Mouse (Mus musculus) small intestine, adult 2 months (tissue): ENCODE data around the gene Slc9a3. TPM values are rescaled to one million over a fixed set of nuclear protein-coding genes. Genes with fewer than 3 reads are reported as not detected.
A peak's percentile ranks its signal among the peaks of the same experiment; 100 is the strongest.

ENCODE experiments used
- H3K27ac ChIP-seq: fragments of 200-500 bp; 2 replicates; pipeline ENCODE4 v1.5.1; 2012; ENCODE audit warnings: low read depth, low read length, control low read depth, inconsistent platforms; ENCODE audit not compliant: insufficient read depth
- H3K27me3 ChIP-seq: fragments of 200-500 bp; 2 replicates; pipeline ENCODE4 v1.6.1; 2012; ENCODE audit warnings: mild to moderate bottlenecking, moderate library complexity, low read length, inconsistent platforms; ENCODE audit not compliant: control insufficient read depth, insufficient read depth
- H3K36me3 ChIP-seq: fragments of 200-500 bp; 2 replicates; pipeline ENCODE4 v1.6.1; 2012; ENCODE audit warnings: mild to moderate bottlenecking, low read length, control low read depth, inconsistent platforms; ENCODE audit not compliant: control insufficient read depth, insufficient read depth
- H3K4me1 ChIP-seq: fragments of 200-500 bp; 2 replicates; pipeline ENCODE4 v1.6.1; 2012; ENCODE audit warnings: low read length, inconsistent platforms, mixed read lengths; ENCODE audit not compliant: control insufficient read depth, insufficient read depth, insufficient read length
- H3K4me3 ChIP-seq: fragments of 200-500 bp; 2 replicates; pipeline ENCODE4 v1.5.1; 2012; ENCODE audit warnings: low read depth, mild to moderate bottlenecking, control low read depth, inconsistent platforms, low read length, moderate library complexity
- CTCF ChIP-seq: fragments of 200-500 bp; IDR thresholded peaks from 2 replicates; pipeline ENCODE4 v1.5.1; 2012; ENCODE audit warnings: low read depth, mild to moderate bottlenecking, control low read depth, inconsistent platforms, low read length, moderate library complexity, mixed read lengths; ENCODE audit not compliant: insufficient replicate concordance, insufficient read length; ENCODE audit errors: extremely low read depth
- POLR2A ChIP-seq: fragments of 200-500 bp; IDR thresholded peaks from 2 replicates; pipeline ENCODE4 v1.6.1; 2012; ENCODE audit warnings: low read depth, mild to moderate bottlenecking, control low read depth, inconsistent platforms, low read length, moderate library complexity
- WGBS: fragments of 180-500 bp; shearing (Covaris S2); methylation state at CpG from one replicate; pipeline ENCODE4 v1.1.7; 2018; 5-methylcytosine and 5-hydroxymethylcytosine counted together
- polyA plus RNA-seq: library from polyadenylated mRNA; depleted of rRNA; stranded (reverse); fragments of >200 nt; gene quantifications from 2 replicates; pipeline ENCODE4 v1.2.3, GENCODE M21; 2012

The Slc9a3 gene
- polyA plus RNA-seq, 1 experiment: 93.4 TPM

DNA sequence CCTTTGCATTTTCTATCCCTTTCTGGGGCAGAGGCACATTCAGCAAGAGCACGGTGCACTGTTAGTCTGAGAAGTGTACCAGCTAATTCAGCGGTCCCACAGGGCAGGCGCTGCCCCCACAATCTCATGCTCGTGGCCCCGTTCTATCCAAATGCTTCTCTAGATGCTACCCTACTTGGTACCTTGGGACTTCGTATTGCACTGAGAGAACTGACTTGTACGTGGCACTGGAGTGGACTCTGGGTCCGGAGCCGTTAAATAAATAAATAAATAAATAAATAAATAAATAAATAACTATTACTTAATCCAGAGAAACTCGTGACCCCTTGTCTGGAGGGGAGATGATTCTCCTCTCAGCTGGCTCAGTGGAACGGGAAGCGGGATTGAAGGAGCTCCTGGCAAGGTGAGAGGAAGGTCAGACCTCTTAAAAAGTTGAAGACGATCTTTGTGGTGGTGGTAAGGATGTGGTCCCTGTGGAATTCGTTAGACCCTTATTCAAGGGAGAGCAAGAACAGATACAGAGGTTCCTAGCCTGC lies 606 bp downstream of the Slc9a3 start:
- peak overlapping the region; percentile 70 for H3K4me3 ChIP-seq
- WGBS: 68% methylated on average over 14 of the region's 14 CpGs
- H3K4me1 ChIP-seq: peaks cover 16% of the 10 kb centered on the region
- H3K27ac ChIP-seq: peak overlapping the region; percentile 60; the same call in 1 of the 2 replicates
- no peaks in the 10 kb centered on the region for H3K27me3 ChIP-seq
- TF ChIP-seq CTCF: no peak
- no peak for TF ChIP-seq POLR2A
- no peaks in the 10 kb centered on the region for H3K36me3 ChIP-seq

- Histone ChIP-seq H3K36me3 (no peaks in the 10 kb centered on the region), H3K4me3 (peak overlapping the region; percentile 70), H3K4me1 (peaks cover 17% of the 10 kb centered on the region), H3K27ac (no peak overlapping the region), H3K27me3 (no peaks in the 10 kb centered on the region)
- WGBS: 54% methylated on average over 3 of the region's 3 CpGs
- TF ChIP-seq POLR2A (no peak), CTCF (no peak)
Observed at GRCm38 (mm10) chr13:74122632-74123031, 1.4 kb downstream of the Slc9a3 start.

- peak overlapping the region; percentile 51 for H3K27ac ChIP-seq
- WGBS: 27% methylated on average over 7 of the region's 7 CpGs
- no peak for TF ChIP-seq POLR2A
- no peak for TF ChIP-seq CTCF
Observed at GRCm38 (mm10) chr13:74127571-74127970, 6.3 kb downstream of the Slc9a3 start.

DNA sequence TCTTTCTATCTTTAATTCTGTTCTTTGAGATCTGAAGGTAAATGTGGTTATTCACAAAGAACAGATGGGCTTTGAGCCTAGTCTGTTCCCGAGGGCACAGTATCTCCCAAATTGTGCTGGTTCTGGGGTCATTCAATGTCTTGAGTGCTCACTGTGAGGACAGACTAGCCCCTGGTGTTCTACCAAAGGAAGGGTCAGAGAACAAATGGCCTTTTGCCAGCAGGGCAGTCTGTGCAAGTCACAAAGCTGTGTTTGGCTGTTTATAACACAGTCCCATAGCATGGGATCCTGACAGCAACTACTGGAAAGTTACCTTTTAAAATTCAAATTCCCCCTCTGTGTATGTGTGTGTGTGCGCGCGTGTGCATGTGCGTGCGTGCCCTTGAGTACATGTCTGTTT lies 8.7 kb downstream of the Slc9a3 start:
- H3K27me3 ChIP-seq: no peaks in the 10 kb centered on the region
- H3K4me1 ChIP-seq: peaks cover 13% of the 10 kb centered on the region
- 89% methylated on average over 6 of the region's 6 CpGs for WGBS
- peaks cover 5% of the 10 kb centered on the region; the same call in 1 of the 2 replicates for H3K36me3 ChIP-seq
- TF ChIP-seq CTCF: no peak
- no peak for TF ChIP-seq POLR2A
- H3K4me3 ChIP-seq: no peak overlapping the region
- no peak overlapping the region for H3K27ac ChIP-seq

More at GRCm38 (mm10) chr13:74127571-74127970, 6.3 kb downstream of the Slc9a3 start:
- peaks cover 13% of the 10 kb centered on the region for H3K4me1 ChIP-seq
- peak overlapping the region; percentile 20 for H3K4me3 ChIP-seq
- H3K27me3 ChIP-seq: no peaks in the 10 kb centered on the region
- peaks cover 3% of the 10 kb centered on the region; the same call in 1 of the 2 replicates for H3K36me3 ChIP-seq

DNA sequence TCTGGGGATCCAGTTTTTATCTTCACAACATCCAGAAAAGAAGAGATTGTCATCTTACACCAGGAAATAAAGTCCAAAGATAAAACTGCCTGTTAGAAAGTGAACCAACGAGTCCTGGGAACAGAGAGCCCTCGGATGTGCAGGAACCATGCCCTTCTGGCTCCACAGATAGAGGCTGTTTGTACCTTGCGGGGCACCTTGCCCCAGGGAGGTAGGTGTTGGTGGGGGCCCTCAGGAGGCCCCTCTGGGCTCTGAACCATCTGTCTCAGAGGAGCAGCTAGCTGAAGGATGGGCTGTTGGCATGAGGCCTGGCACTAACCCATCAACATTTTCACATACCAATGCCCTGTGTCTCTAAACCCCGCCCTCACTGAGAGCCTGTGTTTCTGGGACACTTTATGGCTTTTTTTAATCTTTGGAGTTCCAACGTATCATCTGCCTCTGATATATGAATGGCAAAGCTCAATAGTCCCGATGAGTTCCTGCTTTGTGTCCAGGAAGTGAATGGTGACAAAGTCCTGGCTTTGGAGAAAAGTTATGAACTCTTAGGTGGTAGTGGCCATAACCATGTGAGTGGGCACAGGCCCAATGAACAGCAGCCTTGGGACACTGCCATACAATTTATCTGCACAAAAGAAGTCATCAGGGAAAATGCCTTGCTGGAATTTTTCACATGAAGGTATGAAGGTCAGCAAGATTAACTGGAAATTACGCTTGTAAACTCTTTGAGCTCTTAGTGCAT lies 17.8 kb downstream of the Slc9a3 start:
- TF ChIP-seq POLR2A: no peak
- no peak for TF ChIP-seq CTCF
- H3K36me3 ChIP-seq: peaks cover 7% of the 10 kb centered on the region
- no peak overlapping the region for H3K4me3 ChIP-seq
- peaks cover 25% of the 10 kb centered on the region for H3K4me1 ChIP-seq
- no peaks in the 10 kb centered on the region for H3K27me3 ChIP-seq
- peak overlapping the region; percentile 86 for H3K27ac ChIP-seq
- 28% methylated on average over 7 of the region's 7 CpGs for WGBS

- H3K27me3 ChIP-seq: no peaks in the 10 kb centered on the region
- H3K4me1 ChIP-seq: peaks cover 25% of the 10 kb centered on the region
- H3K27ac ChIP-seq: peak overlapping the region; percentile 45; the same call in 1 of the 2 replicates
- peaks cover 7% of the 10 kb centered on the region for H3K36me3 ChIP-seq
- no peak overlapping the region for H3K4me3 ChIP-seq
- 80% methylated on average over 6 of the region's 6 CpGs for WGBS
- TF ChIP-seq CTCF: no peak
- no peak for TF ChIP-seq POLR2A
Observed at GRCm38 (mm10) chr13:74140793-74141192, 19.5 kb downstream of the Slc9a3 start.

DNA sequence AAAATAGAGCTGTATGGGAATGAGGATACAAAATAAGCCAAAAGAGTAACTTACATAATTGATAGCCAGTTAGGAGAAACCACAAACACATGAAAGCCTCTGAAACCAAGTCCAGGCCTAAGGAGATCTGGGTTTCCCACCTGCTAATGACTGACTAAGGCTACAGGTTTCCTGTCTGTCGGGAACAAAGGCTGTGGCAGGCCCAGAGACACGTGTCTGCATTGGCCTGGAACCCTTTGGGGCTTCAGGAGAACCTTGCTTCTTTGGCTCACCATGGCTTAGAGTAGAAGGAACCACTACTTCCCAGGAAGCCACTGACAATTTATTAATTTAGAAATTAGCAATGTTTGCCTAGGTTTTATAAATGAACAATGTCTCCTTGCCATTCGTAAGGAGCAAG lies 22.0 kb downstream of the Slc9a3 start:
- WGBS: 74% methylated on average over 3 of the region's 3 CpGs
- Histone ChIP-seq H3K27me3 (no peaks in the 10 kb centered on the region), H3K4me1 (peaks cover 33% of the 10 kb centered on the region), H3K27ac (no peak overlapping the region), H3K4me3 (no peak overlapping the region), H3K36me3 (no peaks in the 10 kb centered on the region; the same call in 1 of the 2 replicates)
- TF ChIP-seq POLR2A (no peak), CTCF (no peak)
